In genomic region chrX:11533871-11534270, GRCm38 (mm10) we compare ENCODE assay signal across 14 mouse cellular contexts.
DNase-seq lines count a peak whose midpoint lies in the region; ATAC-seq and TF ChIP-seq lines count a peak whose summit lies in the region.
"Had no signal": no experiment of that assay in that cellular context is flagged by ENCODE, and none has a peak within 500 bp of the region (broad histone marks: within the 10 kb centered on the region; RNA-seq: fewer than 3 reads in every experiment).

No protein-coding gene starts in this region.

- no peaks in the 10 kb centered on the region for H3K9me3 ChIP-seq in midbrain, embryonic 10.5 days (replicated peaks)
- no peaks in the 10 kb centered on the region for H3K9me3 ChIP-seq in midbrain, postnatal 0 days (ENCODE audit: low read length)
- H3K9me3 ChIP-seq: neural tube, embryonic 12.5 days had no signal

- H3K4me2 ChIP-seq in midbrain, postnatal 0 days (ENCODE audit: low read depth, low read length, poor library complexity, severe bottlenecking) = no peak overlapping the region
- H3K4me2 ChIP-seq: lung, embryonic 14.5 days; neural tube, embryonic 12.5 days had no signal

- TF ChIP-seq CTCF in midbrain, postnatal 0 days (IDR thresholded peaks at IDR 0.05) = no peak

- no peaks in the 10 kb centered on the region for H3K36me3 ChIP-seq in midbrain, embryonic 10.5 days
- H3K36me3 ChIP-seq in midbrain, postnatal 0 days (ENCODE audit: insufficient read depth, low read length) = no peaks in the 10 kb centered on the region
- H3K36me3 ChIP-seq: neural tube, embryonic 12.5 days had no signal

- ATAC-seq in midbrain, postnatal 0 days (ENCODE audit: low FRiP score) = no peak
- ATAC-seq: intestine, embryonic 16.5 days had no signal

- DNase-seq in frontal cortex, postnatal 36 days (ENCODE audit: low spot score in 2 of 2) = peak; percentile 19 to 31
- no peak for DNase-seq in frontal cortex, postnatal 10 days (ENCODE audit: low spot score in 2 of 2)
- no peak for DNase-seq in midbrain, embryonic 10.5 days (ENCODE audit: low spot score)
- no peak for DNase-seq in midbrain, postnatal 0 days (ENCODE audit: low spot score)
- peak; percentile 24 to 25 for DNase-seq in layer of hippocampus, postnatal 36 days
- DNase-seq in right cerebral cortex, postnatal 25 days = peak; percentile 16
- no peak for DNase-seq in spleen, postnatal 10 days (ENCODE audit: low spot score in 2 of 2)
- DNase-seq in cerebellum, postnatal 25 days = no peak
- DNase-seq: cerebellum, adult 8-10 months; heart, postnatal 14 days; lung, embryonic 14.5 days; thymus, postnatal 4 days had no signal

- H3K27ac ChIP-seq in midbrain, embryonic 10.5 days (replicated peaks) = peak overlapping the region; percentile 55
- H3K27ac ChIP-seq in midbrain, postnatal 0 days (ENCODE audit: low read depth, low read length) = no peak overlapping the region
- H3K27ac ChIP-seq: neural tube, embryonic 12.5 days had no signal

- H3K4me3 ChIP-seq in midbrain, embryonic 10.5 days = no peak overlapping the region
- H3K4me3 ChIP-seq in midbrain, postnatal 0 days (ENCODE audit: low read depth, low read length) = no peak overlapping the region
- H3K4me3 ChIP-seq: neural tube, embryonic 12.5 days had no signal

- H3K9ac ChIP-seq in midbrain, postnatal 0 days (replicated peaks; ENCODE audit: low read length, poor library complexity, severe bottlenecking) = no peak overlapping the region
- H3K9ac ChIP-seq: lung, embryonic 14.5 days; neural tube, embryonic 12.5 days had no signal

- H3K4me1 ChIP-seq in midbrain, embryonic 10.5 days = peaks cover 15% of the 10 kb centered on the region
- no peaks in the 10 kb centered on the region for H3K4me1 ChIP-seq in midbrain, postnatal 0 days (ENCODE audit: insufficient read depth, low read length)
- H3K4me1 ChIP-seq: neural tube, embryonic 12.5 days had no signal

- 66% methylated on average over 8 of the region's 8 CpGs for WGBS in midbrain, embryonic 10.5 days
- 42% methylated on average over 8 of the region's 8 CpGs for WGBS in midbrain, postnatal 0 days

- peaks cover 92% of the 10 kb centered on the region for H3K27me3 ChIP-seq in midbrain, embryonic 10.5 days (ENCODE audit: low read depth, poor library complexity, severe bottlenecking)
- no peaks in the 10 kb centered on the region for H3K27me3 ChIP-seq in midbrain, postnatal 0 days (ENCODE audit: insufficient read depth, low read length)
- H3K27me3 ChIP-seq: neural tube, embryonic 12.5 days had no signal

Comparison
In these comparisons a context has a peak if more than half of its experiments do, and no peak if none do; other contexts are left out.
1. DNase-seq: peak in frontal cortex, postnatal 36 days (2 of 2), layer of hippocampus, postnatal 36 days (2 of 2) and right cerebral cortex, postnatal 25 days (single experiment); none in frontal cortex, postnatal 10 days (0 of 2), midbrain, embryonic 10.5 days (single experiment), midbrain, postnatal 0 days (single experiment), spleen, postnatal 10 days (0 of 2) and cerebellum, postnatal 25 days (0 of 2).